Mouse (Mus musculus): Measurements from ENCODE around the gene Erv3. TPM values are rescaled to one million over a fixed set of nuclear protein-coding genes. Genes with fewer than 3 reads are reported as not detected.

The Erv3 gene
- total RNA-seq (2012; rRNA removed) (not detected in 2 replicates), total RNA-seq (2014; rRNA removed) (not detected in 2 replicates), polyA plus RNA-seq (2012; ENCODE audit: insufficient read length, low read depth) (not detected in 2 replicates)

GRCm38 (mm10) chr2:131859721-131860120 lies at the start of gene Erv3:
Gene Erv3, minus strand, starts transcription at chr2:131859747.
- no peak for DNase-seq (ENCODE audit: extremely low read depth)
- no peak within 1 kb of the TSS for H3K4me2 ChIP-seq (ENCODE audit: insufficient read depth, low read depth, poor library complexity, severe bottlenecking)
- no peak for TF ChIP-seq RCOR1 (conservative IDR thresholded peaks at IDR 0.05; ENCODE audit: low read depth, low read length)
- TF ChIP-seq MEF2A (IDR thresholded peaks at IDR 0.05; ENCODE audit: borderline replicate concordance, low read depth, low read length), result no peak
- no peak for TF ChIP-seq MYC (IDR thresholded peaks at IDR 0.05; ENCODE audit: low read depth, low read length)
- no peak for TF ChIP-seq USF2 (conservative IDR thresholded peaks at IDR 0.05; ENCODE audit: low read depth, low read length)
- TF ChIP-seq CHD1 (IDR thresholded peaks at IDR 0.05; ENCODE audit: low read depth, low read length), result no peak
- TF ChIP-seq POLR2AphosphoS2 (IDR thresholded peaks at IDR 0.05; ENCODE audit: low read depth, low read length), result no peak
- no peak for TF ChIP-seq NELFE (IDR thresholded peaks at IDR 0.05; ENCODE audit: low read depth, low read length)
- H3K4me1 ChIP-seq (ENCODE audit: control insufficient read depth in 1 of 2, insufficient read depth in 2 of 2), result peaks cover 0 to 19% of the 10 kb centered on the region in 2 experiments; a peak in 2 of 4 replicates
- H3K4me3 ChIP-seq (replicated peaks in 1 of 3; ENCODE audit: low read depth in 2 of 3, low read length in 2 of 3, poor library complexity in 1 of 3), result no peak within 1 kb of the TSS
- H3K9ac ChIP-seq (ENCODE audit: insufficient read depth, low read depth), result no peak within 1 kb of the TSS
- H3K36me3 ChIP-seq (replicated peaks in 1 of 2; ENCODE audit: control insufficient read depth in 1 of 2, insufficient read depth in 1 of 2, low read length in 1 of 2), result no peaks in the 10 kb centered on the region
- peaks cover 23% of the 10 kb centered on the region for H3K27me3 ChIP-seq (replicated peaks)
- H3K79me2 ChIP-seq (replicated peaks; ENCODE audit: control insufficient read depth, extremely low read depth, insufficient read depth, poor library complexity, severe bottlenecking), result no peaks in the 10 kb centered on the region
- H3K9me3 ChIP-seq (replicated peaks; ENCODE audit: low read length), result no peaks in the 10 kb centered on the region
- dilution Hi-C loops (cut with MboI; ENCODE audit: extremely low pct_ligation_motif_present, extremely low pct_unique_long_range_greater_than_20kb, low sequenced_read_pairs), result no loop called here
- in situ Hi-C loops (cut with MboI; ENCODE audit: low pct_ligation_motif_present, low pct_unique_long_range_greater_than_20kb, low sequenced_read_pairs), result no loop called here
- H3K27ac ChIP-seq (ENCODE audit: insufficient read depth, low read depth), result no peak within 1 kb of the TSS

DNA sequence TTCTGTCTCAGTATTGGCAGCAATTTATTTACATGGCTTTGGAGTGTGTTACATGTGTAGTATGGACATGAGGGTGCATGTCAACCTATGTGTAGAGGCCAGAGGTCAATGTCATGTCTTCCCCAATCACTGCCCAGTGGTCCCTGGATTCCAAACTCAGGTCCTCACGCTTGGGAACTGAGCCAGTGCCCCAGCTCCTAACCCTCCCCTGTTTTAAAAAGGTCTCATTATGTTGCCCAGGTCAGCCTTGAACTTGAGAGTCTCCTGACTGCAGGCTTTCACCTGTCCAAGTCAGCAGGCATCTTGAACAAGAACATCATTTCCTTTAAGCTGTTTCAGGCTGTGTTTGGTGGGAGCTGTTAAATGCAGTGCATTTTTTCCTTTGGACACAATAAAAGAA lies 49.4 kb upstream of the Erv3 start:
- DNase-seq (ENCODE audit: extremely low read depth), result no peak
- H3K36me3 ChIP-seq (replicated peaks in 1 of 2; ENCODE audit: control insufficient read depth in 1 of 2, insufficient read depth in 1 of 2, low read length in 1 of 2), result peaks cover 0 to 3% of the 10 kb centered on the region in 2 experiments
- H3K4me1 ChIP-seq (ENCODE audit: control insufficient read depth in 1 of 2, insufficient read depth in 2 of 2), result peaks cover 0 to 24% of the 10 kb centered on the region in 2 experiments; a peak in 3 of 4 replicates
- no peaks in the 10 kb centered on the region for H3K9me3 ChIP-seq (replicated peaks; ENCODE audit: low read length)
- in situ Hi-C loops (cut with MboI; ENCODE audit: low pct_ligation_motif_present, low pct_unique_long_range_greater_than_20kb, low sequenced_read_pairs) (no loop called here), dilution Hi-C loops (cut with MboI; ENCODE audit: extremely low pct_ligation_motif_present, extremely low pct_unique_long_range_greater_than_20kb, low sequenced_read_pairs) (no loop called here)
- peak overlapping the region; percentile 63; the same call in 1 of the 2 replicates for H3K4me2 ChIP-seq (ENCODE audit: insufficient read depth, low read depth, poor library complexity, severe bottlenecking)
- H3K27ac ChIP-seq (ENCODE audit: insufficient read depth, low read depth), result no peak overlapping the region
- TF ChIP-seq ZKSCAN1 (IDR thresholded peaks at IDR 0.05; ENCODE audit: borderline replicate concordance, low read depth, low read length), result no peak
- no peak overlapping the region for H3K9ac ChIP-seq (ENCODE audit: insufficient read depth, low read depth)
- no peak overlapping the region for H3K4me3 ChIP-seq (replicated peaks in 1 of 3; ENCODE audit: low read depth in 2 of 3, low read length in 2 of 3, poor library complexity in 1 of 3)
- H3K79me2 ChIP-seq (replicated peaks; ENCODE audit: control insufficient read depth, extremely low read depth, insufficient read depth, poor library complexity, severe bottlenecking), result no peaks in the 10 kb centered on the region
- H3K27me3 ChIP-seq (replicated peaks), result peaks cover 6% of the 10 kb centered on the region

DNA sequence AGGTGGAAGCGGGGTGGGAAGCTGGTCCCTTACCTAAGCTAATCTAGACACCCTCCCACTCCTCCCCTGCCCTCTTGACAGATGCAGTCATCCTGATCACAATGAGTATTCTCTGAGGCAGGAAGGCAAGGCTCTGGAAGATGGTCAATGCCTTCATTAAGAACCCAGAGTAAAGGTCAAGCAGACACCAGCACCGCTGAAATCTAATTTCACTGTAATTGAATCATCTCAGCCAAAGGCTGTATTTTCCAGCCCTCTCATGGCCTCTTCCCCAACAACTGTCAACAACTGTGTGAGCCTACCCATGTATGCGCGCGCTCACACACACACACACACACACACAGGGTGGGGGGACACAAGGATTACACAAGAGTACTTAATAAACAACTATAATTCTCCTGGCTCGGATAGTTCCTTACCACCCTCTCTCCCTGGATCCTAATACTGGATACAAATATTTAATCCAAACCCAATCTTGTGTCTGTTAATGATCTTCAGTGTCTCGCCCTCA lies 48.9 kb upstream of the Erv3 start:
- TF ChIP-seq ZNF384 (IDR thresholded peaks at IDR 0.05; ENCODE audit: low read depth, low read length) (no peak), JUN (IDR thresholded peaks at IDR 0.05; ENCODE audit: insufficient read depth, low read depth, low read length) (no peak), JUND (conservative IDR thresholded peaks at IDR 0.05; ENCODE audit: low read depth, low read length) (no peak), MYC (IDR thresholded peaks at IDR 0.05; ENCODE audit: low read depth, low read length) (no peak), SIN3A (IDR thresholded peaks at IDR 0.05; ENCODE audit: low read length) (no peak), MAX (IDR thresholded peaks at IDR 0.05; ENCODE audit: low read length) (no peak), BHLHE40 (IDR thresholded peaks at IDR 0.05; ENCODE audit: low read depth, low read length) (no peak), MEF2A (IDR thresholded peaks at IDR 0.05; ENCODE audit: borderline replicate concordance, low read depth, low read length) (no peak), UBTF (IDR thresholded peaks at IDR 0.05; ENCODE audit: low read depth, low read length) (no peak), USF1 (IDR thresholded peaks at IDR 0.05; ENCODE audit: low read depth, low read length) (no peak), ETS1 (conservative IDR thresholded peaks at IDR 0.05; ENCODE audit: low read depth, low read length) (no peak), MAZ (IDR thresholded peaks at IDR 0.05; ENCODE audit: low read depth, low read length) (no peak), NELFE (IDR thresholded peaks at IDR 0.05; ENCODE audit: low read depth, low read length) (no peak), IRF4 (IDR thresholded peaks at IDR 0.05; ENCODE audit: low read depth, low read length) (no peak), KAT2A (IDR thresholded peaks at IDR 0.05; ENCODE audit: insufficient replicate concordance, low read length) (no peak), GABPA (IDR thresholded peaks at IDR 0.05; ENCODE audit: insufficient replicate concordance, low read depth, low read length) (no peak), HCFC1 (IDR thresholded peaks at IDR 0.05; ENCODE audit: low read depth, low read length) (no peak)
- dilution Hi-C loops (cut with MboI; ENCODE audit: extremely low pct_ligation_motif_present, extremely low pct_unique_long_range_greater_than_20kb, low sequenced_read_pairs), result no loop called here
- Histone ChIP-seq H3K4me3 (replicated peaks in 1 of 3; ENCODE audit: low read depth in 2 of 3, low read length in 2 of 3, poor library complexity in 1 of 3) (no peak overlapping the region), H3K27ac (ENCODE audit: insufficient read depth, low read depth) (no peak overlapping the region), H3K79me2 (replicated peaks; ENCODE audit: control insufficient read depth, extremely low read depth, insufficient read depth, poor library complexity, severe bottlenecking) (no peaks in the 10 kb centered on the region), H3K4me1 (ENCODE audit: control insufficient read depth in 1 of 2, insufficient read depth in 2 of 2) (peaks cover 0 to 24% of the 10 kb centered on the region in 2 experiments; a peak in 3 of 4 replicates), H3K9me3 (replicated peaks; ENCODE audit: low read length) (no peaks in the 10 kb centered on the region), H3K4me2 (ENCODE audit: insufficient read depth, low read depth, poor library complexity, severe bottlenecking) (no peak overlapping the region), H3K36me3 (replicated peaks in 1 of 2; ENCODE audit: control insufficient read depth in 1 of 2, insufficient read depth in 1 of 2, low read length in 1 of 2) (no peaks in the 10 kb centered on the region), H3K27me3 (replicated peaks) (peaks cover 6% of the 10 kb centered on the region), H3K9ac (ENCODE audit: insufficient read depth, low read depth) (no peak overlapping the region)
- in situ Hi-C loops (cut with MboI; ENCODE audit: low pct_ligation_motif_present, low pct_unique_long_range_greater_than_20kb, low sequenced_read_pairs), result no loop called here
- no peak for DNase-seq (ENCODE audit: extremely low read depth)
